Comparison of ENCODE assay signal across 26 mouse cellular contexts in genomic region chr14:47589444-47589843, GRCm38 (mm10). TPM values are rescaled to one million over a fixed set of nuclear protein-coding genes. Genes with fewer than 3 reads are reported as not detected.
A peak's percentile ranks its signal among the peaks of the same experiment; 100 is the strongest.
DNase-seq lines count a peak whose midpoint lies in the region; ATAC-seq and TF ChIP-seq lines count a peak whose summit lies in the region.
"Had no signal": no experiment of that assay in that cellular context is flagged by ENCODE, and none has a peak within 500 bp of the region (broad histone marks: within the 10 kb centered on the region; RNA-seq: fewer than 3 reads in every experiment).

No protein-coding gene starts in this region.

- H3K27me3 ChIP-seq in heart, embryonic 12.5 days (replicated peaks), result no peaks in the 10 kb centered on the region
- no peaks in the 10 kb centered on the region for H3K27me3 ChIP-seq in liver, embryonic 13.5 days
- no peaks in the 10 kb centered on the region for H3K27me3 ChIP-seq in liver, postnatal 0 days (ENCODE audit: insufficient read depth, low read length)
- no peaks in the 10 kb centered on the region for H3K27me3 ChIP-seq in liver, embryonic 16.5 days (ENCODE audit: control insufficient read depth, insufficient read depth, low read depth, low read length)
- H3K27me3 ChIP-seq: CH12.LX; embryonic facial prominence, embryonic 13.5 days; embryonic facial prominence, embryonic 15.5 days; forebrain, embryonic 13.5 days; forebrain, embryonic 15.5 days had no signal

- peak; percentile 81; the same call in 1 of the 2 replicates for ATAC-seq in heart, embryonic 12.5 days (ENCODE audit: insufficient number of reproducible peaks, low FRiP score)
- peak; percentile 54; the same call in 1 of the 2 replicates for ATAC-seq in liver, embryonic 13.5 days (ENCODE audit: low read depth)
- no peak for ATAC-seq in liver, postnatal 0 days
- peak; percentile 64; the same call in 1 of the 2 replicates for ATAC-seq in liver, embryonic 16.5 days (ENCODE audit: low read depth)
- ATAC-seq: activated CD4-positive, CD25-positive, alpha-beta regulatory T cell, adult 4 months; CD4-positive, CD25-positive, alpha-beta regulatory T cell, adult 4 months; forebrain, embryonic 13.5 days; forebrain, embryonic 15.5 days; Patski had no signal

- no peaks in the 10 kb centered on the region for H3K4me1 ChIP-seq in heart, embryonic 12.5 days (replicated peaks)
- peaks cover 4% of the 10 kb centered on the region; the same call in 1 of the 2 replicates for H3K4me1 ChIP-seq in liver, embryonic 13.5 days (replicated peaks)
- no peaks in the 10 kb centered on the region for H3K4me1 ChIP-seq in liver, postnatal 0 days (ENCODE audit: insufficient read depth)
- H3K4me1 ChIP-seq in cortical plate, adult 2 months (ENCODE audit: control insufficient read depth, insufficient read depth, low read length), result peaks cover 1% of the 10 kb centered on the region; the same call in 1 of the 2 replicates
- no peaks in the 10 kb centered on the region for H3K4me1 ChIP-seq in liver, embryonic 16.5 days (ENCODE audit: control insufficient read depth, low read depth, low read length)
- H3K4me1 ChIP-seq: embryonic facial prominence, embryonic 13.5 days; embryonic facial prominence, embryonic 15.5 days; forebrain, embryonic 13.5 days; forebrain, embryonic 15.5 days had no signal

- TF ChIP-seq EP300 in liver, postnatal 0 days (IDR thresholded peaks at IDR 0.05; ENCODE audit: low read depth), result no peak

- intact Hi-C loops in left cerebral cortex, postnatal 25 days (cut with DNase I), result no loop called here

- WGBS in heart, embryonic 12.5 days, result 69% methylated on average over 1 of the region's 1 CpGs
- 65% methylated on average over 1 of the region's 1 CpGs for WGBS in liver, embryonic 13.5 days (ENCODE audit: insufficient replicate concordance)
- WGBS in liver, postnatal 0 days (ENCODE audit: insufficient replicate concordance), result 77% methylated on average over 1 of the region's 1 CpGs
- 70% methylated on average over 1 of the region's 1 CpGs for WGBS in liver, embryonic 16.5 days (ENCODE audit: insufficient replicate concordance)

- H3K27ac ChIP-seq in heart, embryonic 12.5 days (ENCODE audit: poor library complexity, severe bottlenecking), result no peak overlapping the region
- H3K27ac ChIP-seq in liver, embryonic 13.5 days, result no peak overlapping the region
- H3K27ac ChIP-seq in liver, postnatal 0 days (ENCODE audit: low read depth), result no peak overlapping the region
- peak overlapping the region; percentile 50; the same call in 1 of the 2 replicates for H3K27ac ChIP-seq in cortical plate, adult 2 months (ENCODE audit: insufficient read depth, low read length)
- H3K27ac ChIP-seq in liver, embryonic 16.5 days (ENCODE audit: low read length), result no peak overlapping the region
- H3K27ac ChIP-seq: embryonic facial prominence, embryonic 13.5 days; embryonic facial prominence, embryonic 15.5 days; forebrain, embryonic 13.5 days; forebrain, embryonic 15.5 days had no signal

- no peak overlapping the region for H3K4me3 ChIP-seq in heart, embryonic 12.5 days
- no peak overlapping the region for H3K4me3 ChIP-seq in liver, embryonic 13.5 days (replicated peaks)
- no peak overlapping the region for H3K4me3 ChIP-seq in liver, postnatal 0 days (ENCODE audit: low read depth, low read length)
- H3K4me3 ChIP-seq in cortical plate, adult 2 months (ENCODE audit: insufficient read depth, low read length), result no peak overlapping the region
- no peak overlapping the region for H3K4me3 ChIP-seq in liver, embryonic 16.5 days (ENCODE audit: low read depth, low read length)
- H3K4me3 ChIP-seq: embryonic facial prominence, embryonic 13.5 days; embryonic facial prominence, embryonic 15.5 days; forebrain, embryonic 13.5 days; forebrain, embryonic 15.5 days had no signal

- no peak for TF ChIP-seq CTCF in liver, postnatal 0 days (IDR thresholded peaks at IDR 0.05; ENCODE audit: low read depth)
- TF ChIP-seq CTCF in cortical plate, adult 2 months (IDR thresholded peaks at IDR 0.05; ENCODE audit: extremely low read depth, insufficient read depth, low read length), result no peak

- no peak for DNase-seq in heart, adult 11 months
- no peak for DNase-seq in liver, embryonic 13.5 days
- DNase-seq in liver, postnatal 0 days, result no peak
- no peak for DNase-seq in left cerebral cortex, postnatal 25 days (ENCODE audit: low spot score in 2 of 2)
- DNase-seq: adrenal gland, adult 8-10 months; adrenal gland, postnatal 14 days; adrenal gland, postnatal 36 days; B cell, adult 2 months; cerebellum, adult 11-12 months; cerebellum, adult 2 months; cerebellum, adult 9-10 months; cerebellum, postnatal 10 days; cerebellum, postnatal 25 days; embryo, embryonic 11 days had no signal

- no peak overlapping the region for H3K4me2 ChIP-seq in heart, embryonic 12.5 days
- no peak overlapping the region for H3K4me2 ChIP-seq in liver, embryonic 13.5 days
- no peak overlapping the region for H3K4me2 ChIP-seq in liver, postnatal 0 days (ENCODE audit: low read depth, low read length)
- no peak overlapping the region for H3K4me2 ChIP-seq in liver, embryonic 16.5 days (ENCODE audit: low read depth, low read length)
- H3K4me2 ChIP-seq: embryonic facial prominence, embryonic 13.5 days; embryonic facial prominence, embryonic 15.5 days; forebrain, embryonic 13.5 days; forebrain, embryonic 15.5 days had no signal

- H3K36me3 ChIP-seq in heart, embryonic 12.5 days, result no peaks in the 10 kb centered on the region
- H3K36me3 ChIP-seq in liver, embryonic 13.5 days, result no peaks in the 10 kb centered on the region
- no peaks in the 10 kb centered on the region for H3K36me3 ChIP-seq in liver, postnatal 0 days (replicated peaks; ENCODE audit: insufficient read depth, low read length)
- H3K36me3 ChIP-seq in liver, embryonic 16.5 days (ENCODE audit: control insufficient read depth, insufficient read depth), result no peaks in the 10 kb centered on the region
- H3K36me3 ChIP-seq: embryonic facial prominence, embryonic 13.5 days; embryonic facial prominence, embryonic 15.5 days; forebrain, embryonic 15.5 days; G1E had no signal

- no peak for TF ChIP-seq POLR2A in cortical plate, adult 2 months (IDR thresholded peaks at IDR 0.05; ENCODE audit: extremely low read depth, insufficient read depth, low read length)

- no peaks in the 10 kb centered on the region for H3K9me3 ChIP-seq in heart, embryonic 12.5 days (replicated peaks)
- no peaks in the 10 kb centered on the region for H3K9me3 ChIP-seq in liver, embryonic 13.5 days (replicated peaks)
- no peaks in the 10 kb centered on the region for H3K9me3 ChIP-seq in liver, postnatal 0 days (ENCODE audit: low read length)
- H3K9me3 ChIP-seq in liver, embryonic 16.5 days (replicated peaks; ENCODE audit: control insufficient read depth, low read length), result no peaks in the 10 kb centered on the region
- H3K9me3 ChIP-seq: embryonic facial prominence, embryonic 13.5 days; embryonic facial prominence, embryonic 15.5 days; forebrain, embryonic 13.5 days; forebrain, embryonic 15.5 days; G1E had no signal

- no peak overlapping the region for H3K9ac ChIP-seq in heart, embryonic 12.5 days
- H3K9ac ChIP-seq in liver, embryonic 13.5 days, result no peak overlapping the region
- H3K9ac ChIP-seq in liver, postnatal 0 days (replicated peaks), result no peak overlapping the region
- no peak overlapping the region for H3K9ac ChIP-seq in liver, embryonic 16.5 days (ENCODE audit: low read depth, low read length)
- H3K9ac ChIP-seq: embryonic facial prominence, embryonic 13.5 days; embryonic facial prominence, embryonic 15.5 days; forebrain, embryonic 13.5 days; forebrain, embryonic 15.5 days had no signal

RNA-seq across cellular contexts. Expression of gene Atg14, which starts 19.0 kb away (rescaled TPM):
- 12.3 TPM in 2 replicates for polyA plus RNA-seq in heart, embryonic 12.5 days (2016; fragmentation: Nextera tagmentation; extraction: Ambion mirVana)
- polyA plus RNA-seq in liver, embryonic 13.5 days (2015; fragmentation: Nextera tagmentation; extraction: Ambion mirVana), result 5.9 and 6.9 TPM in 2 replicates
- polyA plus RNA-seq in liver, postnatal 0 days (2015; fragmentation: Nextera tagmentation; extraction: Ambion mirVana), result 5.6 and 6.3 TPM in 2 replicates
- 14.2 and 15.0 TPM in 2 replicates for polyA plus RNA-seq in cortical plate, adult 2 months (2012; rRNA removed)
- 9.4 and 9.7 TPM in 2 replicates for polyA plus RNA-seq in liver, embryonic 16.5 days (2015; fragmentation: Nextera tagmentation; extraction: Ambion mirVana)
- 10 to 100 TPM; 19.4 to 19.8 TPM for total RNA-seq in left cerebral cortex, postnatal 25 days (2021)

RNA-seq across cellular contexts. Expression of gene Ktn1, which starts 58.8 kb away (rescaled TPM):
- 93.5 and 102 TPM in 2 replicates for polyA plus RNA-seq in heart, embryonic 12.5 days (2016; fragmentation: Nextera tagmentation; extraction: Ambion mirVana)
- 14.0 and 20.2 TPM in 2 replicates for polyA plus RNA-seq in liver, embryonic 13.5 days (2015; fragmentation: Nextera tagmentation; extraction: Ambion mirVana)
- 16.7 and 17.4 TPM in 2 replicates for polyA plus RNA-seq in liver, postnatal 0 days (2015; fragmentation: Nextera tagmentation; extraction: Ambion mirVana)
- polyA plus RNA-seq in cortical plate, adult 2 months (2012; rRNA removed), result 55.2 and 58.4 TPM in 2 replicates
- polyA plus RNA-seq in liver, embryonic 16.5 days (2015; fragmentation: Nextera tagmentation; extraction: Ambion mirVana), result 10.0 and 10.4 TPM in 2 replicates
- total RNA-seq in left cerebral cortex, postnatal 25 days (2021), result 10 to 100 TPM; 92.1 to 99.2 TPM
